Mouse (Mus musculus) liver, adult 2 months (tissue): ENCODE data around the gene Efna4.
A peak's percentile ranks its signal among the peaks of the same experiment; 100 is the strongest.

Experiments used
- CTCF ChIP-seq: fragments of 200-500 bp; IDR thresholded peaks from 2 replicates; pipeline ENCODE4 v1.5.1; 2011; ENCODE audit warnings: low read depth, low read length, control low read depth
- POLR2A ChIP-seq: fragments of 200-500 bp; IDR thresholded peaks from 2 replicates; pipeline ENCODE4 v1.6.1; 2011; ENCODE audit warnings: low read length, control low read depth; ENCODE audit not compliant: insufficient read depth; ENCODE audit errors: extremely low read depth

DNA sequence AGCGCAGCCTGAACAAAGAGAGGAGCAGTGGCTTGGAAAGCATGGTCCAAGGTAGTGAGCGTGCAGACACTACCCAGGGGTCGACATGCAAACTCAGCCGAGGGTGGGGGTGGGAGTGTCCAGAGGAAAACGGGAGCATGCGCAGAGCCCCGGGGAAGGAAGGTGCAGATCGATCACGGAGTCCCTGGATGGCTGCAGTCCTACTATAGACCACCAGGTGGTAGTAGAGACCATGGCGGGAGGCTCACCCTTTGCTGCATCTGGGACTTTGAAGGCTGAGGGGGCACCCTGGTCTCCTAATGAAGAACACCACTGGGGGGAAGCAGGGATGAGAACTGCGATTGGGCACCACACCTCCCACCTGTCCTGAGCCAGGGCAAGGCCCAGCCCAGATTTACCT is 2.6 kb upstream of the Efna4 start:
- TF ChIP-seq POLR2A (no peak), CTCF (peak; percentile 99)
